Mouse (Mus musculus): ENCODE data around the gene Hoxa11.

Gene Hoxa11

GRCm38 (mm10) chr6:52220003-52220864, 25.4 kb downstream of the Hoxa11 start:
- no peak for DNase-seq (ENCODE audit: low spot score in 2 of 2)

- no peak for DNase-seq (ENCODE audit: low spot score in 2 of 2)
These were observed 26.2 kb downstream of the Hoxa11 start for GRCm38 (mm10) chr6:52219234-52219942.

GRCm38 (mm10) chr6:52218643-52219215, 26.9 kb downstream of the Hoxa11 start:
- DNase-seq (ENCODE audit: low spot score in 2 of 2): no peak

- DNase-seq (ENCODE audit: low spot score in 2 of 2): no peak
These were observed 27.5 kb downstream of the Hoxa11 start for GRCm38 (mm10) chr6:52217895-52218642.

- no peak for DNase-seq (ENCODE audit: low spot score in 2 of 2)
These were observed 28.2 kb downstream of the Hoxa11 start for GRCm38 (mm10) chr6:52217459-52217768.

- DNase-seq (ENCODE audit: low spot score in 2 of 2): no peak
These were observed 28.7 kb downstream of the Hoxa11 start for GRCm38 (mm10) chr6:52216691-52217458.

- DNase-seq (ENCODE audit: low spot score in 2 of 2): no peak
These were observed 29.7 kb downstream of the Hoxa11 start for GRCm38 (mm10) chr6:52215771-52216535.

GRCm38 (mm10) chr6:52215070-52215469, 30.5 kb downstream of the Hoxa11 start:
- DNase-seq (ENCODE audit: low spot score in 2 of 2): no peak

- no peak for DNase-seq (ENCODE audit: low spot score in 2 of 2)
These were observed 31.3 kb downstream of the Hoxa11 start for GRCm38 (mm10) chr6:52214271-52214670.

GRCm38 (mm10) chr6:52213119-52213986, 32.3 kb downstream of the Hoxa11 start, which contains the start of the genes Hoxa3 and Gm28308:
TSS of gene Hoxa3 (minus strand) at chr6:52213336.
TSS of gene Gm28308 (minus strand) at chr6:52213339.
- no peak for DNase-seq (ENCODE audit: low spot score in 2 of 2)

GRCm38 (mm10) chr6:52212556-52213118, 33.0 kb downstream of the Hoxa11 start:
- no peak for DNase-seq (ENCODE audit: low spot score in 2 of 2)

- no peak for DNase-seq (ENCODE audit: low spot score in 2 of 2)
These were observed 33.6 kb downstream of the Hoxa11 start for GRCm38 (mm10) chr6:52211961-52212360.

- DNase-seq (ENCODE audit: low spot score in 2 of 2): peak in 1 of 2 experiments; percentile 75
These were observed 34.3 kb downstream of the Hoxa11 start for GRCm38 (mm10) chr6:52211170-52211935.

- DNase-seq (ENCODE audit: low spot score in 2 of 2): no peak
These were observed 35.9 kb downstream of the Hoxa11 start for GRCm38 (mm10) chr6:52209685-52210046.

- DNase-seq (ENCODE audit: low spot score in 2 of 2): no peak
These were observed 36.5 kb downstream of the Hoxa11 start for GRCm38 (mm10) chr6:52208868-52209684.

GRCm38 (mm10) chr6:52208072-52208867, 37.3 kb downstream of the Hoxa11 start, which contains the start of gene Hoxa6:
TSS of gene Hoxa6 (minus strand) at chr6:52208722.
- DNase-seq (ENCODE audit: low spot score in 2 of 2): no peak

GRCm38 (mm10) chr6:52207684-52207976, 38.0 kb downstream of the Hoxa11 start:
- no peak for DNase-seq (ENCODE audit: low spot score in 2 of 2)

Measured in cerebellum, postnatal 4 days (tissue).